Mouse (Mus musculus): ENCODE measurements around the gene Plb1. TPM values are rescaled to one million over a fixed set of nuclear protein-coding genes. Genes with fewer than 3 reads are reported as not detected.

The Plb1 gene
- polyA plus RNA-seq, 1 experiment from 2014 or later, result 0.68 TPM

DNA sequence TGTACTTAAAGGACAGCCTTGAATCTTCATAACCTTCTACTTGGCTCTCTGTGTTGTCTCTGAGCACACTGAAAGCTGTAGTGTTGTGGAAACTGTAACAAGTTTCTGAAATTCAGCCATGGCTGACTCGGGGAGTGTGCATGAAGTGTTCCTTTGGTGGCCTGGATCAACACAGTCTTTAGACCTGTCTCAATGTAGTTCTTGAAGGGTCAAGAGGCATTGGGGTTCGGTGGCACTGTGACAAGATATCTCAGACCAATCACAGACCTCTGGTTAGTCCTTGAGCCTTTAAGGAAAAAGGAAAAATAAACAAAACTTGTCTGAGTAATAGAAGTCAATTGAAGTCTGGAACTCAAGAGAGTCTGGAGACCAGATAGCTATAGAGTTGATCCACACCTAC, 58.8 kb downstream of the Plb1 start:
- H3K9me3 ChIP-seq (ENCODE audit: control insufficient read depth), result no peaks in the 10 kb centered on the region
- H3K27ac ChIP-seq (ENCODE audit: low read depth, low read length), result no peak overlapping the region
- ATAC-seq, result no peak
- TF ChIP-seq CTCF (IDR thresholded peaks at IDR 0.05; ENCODE audit: low read depth), result no peak
- no peaks in the 10 kb centered on the region for H3K4me1 ChIP-seq (replicated peaks; ENCODE audit: control insufficient read depth, insufficient read depth, low read length)
- no peak overlapping the region for H3K4me2 ChIP-seq (replicated peaks; ENCODE audit: low read depth)
- H3K36me3 ChIP-seq (ENCODE audit: control insufficient read depth, insufficient read depth), result no peaks in the 10 kb centered on the region
- 65% methylated on average over 2 of the region's 2 CpGs for WGBS
- no peak overlapping the region for H3K9ac ChIP-seq (ENCODE audit: low read depth, low read length)
- H3K4me3 ChIP-seq (ENCODE audit: low read depth, low read length), result no peak overlapping the region
- no peaks in the 10 kb centered on the region for H3K27me3 ChIP-seq (replicated peaks; ENCODE audit: control insufficient read depth, insufficient read depth, low read length)

DNA sequence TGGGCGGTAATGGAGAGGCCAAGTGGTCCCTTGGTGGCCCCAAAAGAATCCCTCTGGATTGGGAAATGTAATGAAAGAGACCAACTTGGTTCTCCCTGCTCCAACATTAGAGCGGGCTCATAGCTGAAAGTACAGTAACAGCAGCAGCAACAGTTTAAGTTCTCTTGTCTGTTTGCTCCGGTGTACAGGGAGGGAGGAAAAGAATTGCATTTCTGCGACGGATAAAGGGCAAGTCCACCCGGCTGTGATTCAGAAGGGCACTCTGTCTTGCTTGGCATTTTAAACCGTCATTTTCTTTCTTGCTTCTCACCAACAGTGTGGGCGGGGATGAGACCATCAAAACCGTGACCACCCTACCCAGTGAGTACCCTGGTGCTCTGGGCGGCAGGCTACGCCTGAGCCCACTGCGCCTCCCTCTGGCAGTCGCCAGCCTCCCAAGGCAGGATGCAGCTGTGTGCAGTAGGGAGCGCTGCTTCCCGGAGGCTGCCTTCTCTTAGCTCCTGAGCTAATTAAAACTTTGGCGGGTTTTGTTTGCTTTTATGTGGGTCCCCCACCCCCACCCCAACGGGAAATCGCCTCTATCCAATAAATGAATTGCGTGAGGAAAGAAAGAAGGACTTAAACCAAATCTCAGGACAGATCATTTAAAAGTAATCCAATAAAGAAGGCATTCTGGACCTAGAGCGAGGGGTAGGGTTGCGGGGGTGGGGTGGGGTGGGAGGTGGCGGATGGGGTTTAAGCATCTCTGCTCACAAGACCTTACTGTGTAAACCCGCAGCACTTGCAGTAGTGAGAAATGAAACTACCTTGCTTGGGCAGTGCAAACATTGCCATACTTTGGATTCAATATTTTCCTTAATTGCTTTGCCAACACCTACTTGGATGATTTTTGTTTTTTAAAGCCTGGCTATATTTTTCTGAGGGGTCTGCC, 70.7 kb downstream of the Plb1 start:
- peak; percentile 88 for TF ChIP-seq CTCF (IDR thresholded peaks at IDR 0.05; ENCODE audit: low read depth)
- Histone ChIP-seq H3K4me2 (replicated peaks; ENCODE audit: low read depth) (peak overlapping the region; percentile 47), H3K4me3 (ENCODE audit: low read depth, low read length) (peak overlapping the region; percentile 16; the same call in 1 of the 2 replicates), H3K27me3 (replicated peaks; ENCODE audit: control insufficient read depth, insufficient read depth, low read length) (0 out of 2 replicates have a peak, but pooled peaks cover 7% of the 10 kb centered on the region), H3K36me3 (ENCODE audit: control insufficient read depth, insufficient read depth) (no peaks in the 10 kb centered on the region), H3K9me3 (ENCODE audit: control insufficient read depth) (no peaks in the 10 kb centered on the region), H3K9ac (ENCODE audit: low read depth, low read length) (no peak overlapping the region), H3K4me1 (replicated peaks; ENCODE audit: control insufficient read depth, insufficient read depth, low read length) (no peaks in the 10 kb centered on the region), H3K27ac (ENCODE audit: low read depth, low read length) (no peak overlapping the region)
- WGBS, result 12% methylated on average over 23 of the region's 23 CpGs
- no peak for ATAC-seq

DNA sequence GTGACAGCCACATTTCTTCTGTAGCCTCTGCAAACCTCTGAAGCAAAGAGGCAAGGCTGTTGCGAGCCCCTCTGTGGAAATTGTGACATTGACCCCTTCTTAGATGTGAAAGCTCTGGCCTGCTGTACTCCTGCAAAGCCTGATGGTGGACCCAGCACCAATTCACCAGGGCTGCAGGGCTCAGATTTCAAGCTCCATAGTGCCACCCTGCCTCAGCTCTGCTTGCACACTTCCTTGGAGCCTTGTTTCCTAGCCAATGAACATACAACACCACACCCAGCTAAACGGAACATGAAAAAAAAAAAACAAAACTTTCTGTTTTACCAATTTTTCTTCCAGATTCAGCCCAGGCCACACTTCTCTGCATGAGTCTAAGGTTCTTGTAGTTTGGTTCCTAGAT, 74.6 kb downstream of the Plb1 start:
- Histone ChIP-seq H3K27me3 (replicated peaks; ENCODE audit: control insufficient read depth, insufficient read depth, low read length) (0 out of 2 replicates have a peak, but pooled peaks cover 7% of the 10 kb centered on the region), H3K27ac (ENCODE audit: low read depth, low read length) (no peak overlapping the region), H3K36me3 (ENCODE audit: control insufficient read depth, insufficient read depth) (no peaks in the 10 kb centered on the region), H3K4me1 (replicated peaks; ENCODE audit: control insufficient read depth, insufficient read depth, low read length) (no peaks in the 10 kb centered on the region), H3K9ac (ENCODE audit: low read depth, low read length) (no peak overlapping the region), H3K4me2 (replicated peaks; ENCODE audit: low read depth) (no peak overlapping the region), H3K9me3 (ENCODE audit: control insufficient read depth) (no peaks in the 10 kb centered on the region), H3K4me3 (ENCODE audit: low read depth, low read length) (no peak overlapping the region)
- no peak for ATAC-seq
- WGBS, result 57% methylated on average over 2 of the region's 2 CpGs
- peak; percentile 14; the same call in 1 of the 2 replicates for TF ChIP-seq CTCF (IDR thresholded peaks at IDR 0.05; ENCODE audit: low read depth)

DNA sequence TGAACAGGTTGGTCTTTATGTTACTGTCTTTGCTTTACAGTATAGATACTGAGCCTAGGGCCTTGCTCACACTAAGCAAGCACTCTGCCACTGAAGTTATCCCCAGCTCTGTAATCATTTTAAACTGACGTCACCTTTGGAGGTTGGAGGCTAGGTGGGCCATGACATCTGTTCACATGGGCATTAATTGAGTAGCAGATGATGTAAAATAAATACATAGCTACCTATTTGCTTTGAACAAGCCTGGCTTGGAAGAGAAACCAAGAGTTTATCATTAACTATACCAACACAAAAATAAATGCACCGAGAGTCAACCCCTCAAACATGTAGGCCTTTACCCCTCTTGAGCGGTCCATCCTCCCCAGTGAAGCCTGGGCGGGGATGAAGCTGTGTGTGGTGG, 76.1 kb downstream of the Plb1 start:
- Histone ChIP-seq H3K9ac (ENCODE audit: low read depth, low read length) (no peak overlapping the region), H3K4me3 (ENCODE audit: low read depth, low read length) (no peak overlapping the region), H3K9me3 (ENCODE audit: control insufficient read depth) (no peaks in the 10 kb centered on the region), H3K27ac (ENCODE audit: low read depth, low read length) (no peak overlapping the region), H3K4me1 (replicated peaks; ENCODE audit: control insufficient read depth, insufficient read depth, low read length) (no peaks in the 10 kb centered on the region), H3K4me2 (replicated peaks; ENCODE audit: low read depth) (no peak overlapping the region), H3K36me3 (ENCODE audit: control insufficient read depth, insufficient read depth) (no peaks in the 10 kb centered on the region), H3K27me3 (replicated peaks; ENCODE audit: control insufficient read depth, insufficient read depth, low read length) (peaks cover 7% of the 10 kb centered on the region; the same call in 1 of the 2 replicates)
- TF ChIP-seq CTCF (IDR thresholded peaks at IDR 0.05; ENCODE audit: low read depth), result no peak
- 81% methylated on average over 4 of the region's 4 CpGs for WGBS
- ATAC-seq, result no peak

DNA sequence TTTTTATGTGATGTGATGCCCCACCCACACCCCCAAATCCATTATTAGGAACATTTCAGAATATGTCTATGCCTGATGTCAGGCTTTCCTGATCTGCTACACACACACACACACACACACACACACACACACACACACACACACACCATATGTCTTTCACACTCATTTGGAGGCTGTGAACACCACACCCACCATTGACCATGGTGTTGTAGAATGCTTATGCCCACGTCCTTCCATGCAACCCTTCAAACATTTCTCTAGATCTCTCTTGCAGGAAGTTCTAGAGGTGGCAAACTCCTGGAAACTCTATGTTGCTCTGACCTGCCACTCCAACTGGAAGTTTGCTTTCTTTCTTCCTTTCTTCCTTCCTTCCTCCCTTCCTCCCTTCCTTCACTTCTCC, 77.2 kb downstream of the Plb1 start:
- Histone ChIP-seq H3K9ac (ENCODE audit: low read depth, low read length) (no peak overlapping the region), H3K4me2 (replicated peaks; ENCODE audit: low read depth) (no peak overlapping the region), H3K36me3 (ENCODE audit: control insufficient read depth, insufficient read depth) (no peaks in the 10 kb centered on the region), H3K4me1 (replicated peaks; ENCODE audit: control insufficient read depth, insufficient read depth, low read length) (no peaks in the 10 kb centered on the region), H3K4me3 (ENCODE audit: low read depth, low read length) (no peak overlapping the region), H3K9me3 (ENCODE audit: control insufficient read depth) (no peaks in the 10 kb centered on the region), H3K27me3 (replicated peaks; ENCODE audit: control insufficient read depth, insufficient read depth, low read length) (peaks cover 11% of the 10 kb centered on the region), H3K27ac (ENCODE audit: low read depth, low read length) (no peak overlapping the region)
- TF ChIP-seq CTCF (IDR thresholded peaks at IDR 0.05; ENCODE audit: low read depth), result no peak
- 70% methylated on average over 1 of the region's 1 CpGs for WGBS
- no peak for ATAC-seq

DNA sequence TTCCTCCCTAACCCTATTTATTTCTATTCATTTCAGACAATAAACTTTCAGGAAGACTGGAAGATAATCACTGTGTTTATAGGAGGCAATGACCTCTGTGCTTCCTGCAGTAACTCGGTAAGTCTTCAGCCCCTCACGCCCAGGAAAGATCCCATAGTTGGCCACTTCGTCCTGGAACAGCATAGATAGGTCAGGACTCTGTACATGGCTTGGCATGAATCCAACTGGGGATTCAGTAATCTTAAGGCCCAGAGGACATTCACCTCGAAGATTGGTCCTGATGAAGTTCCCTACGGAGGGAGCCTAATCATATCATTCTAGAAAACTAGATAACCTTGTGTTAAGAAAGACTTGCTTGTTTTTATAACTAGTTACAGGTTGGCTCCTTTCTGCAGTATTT, 78.3 kb downstream of the Plb1 start:
- no peak overlapping the region for H3K4me2 ChIP-seq (replicated peaks; ENCODE audit: low read depth)
- H3K9me3 ChIP-seq (ENCODE audit: control insufficient read depth), result no peaks in the 10 kb centered on the region
- no peaks in the 10 kb centered on the region for H3K36me3 ChIP-seq (ENCODE audit: control insufficient read depth, insufficient read depth)
- H3K27me3 ChIP-seq (replicated peaks; ENCODE audit: control insufficient read depth, insufficient read depth, low read length), result peaks cover 9% of the 10 kb centered on the region
- WGBS, result 28% methylated on average over 5 of the region's 5 CpGs
- H3K27ac ChIP-seq (ENCODE audit: low read depth, low read length), result no peak overlapping the region
- H3K4me3 ChIP-seq (ENCODE audit: low read depth, low read length), result no peak overlapping the region
- H3K4me1 ChIP-seq (replicated peaks; ENCODE audit: control insufficient read depth, insufficient read depth, low read length), result no peaks in the 10 kb centered on the region
- no peak for TF ChIP-seq CTCF (IDR thresholded peaks at IDR 0.05; ENCODE audit: low read depth)
- no peak overlapping the region for H3K9ac ChIP-seq (ENCODE audit: low read depth, low read length)
- peak; percentile 56 for ATAC-seq

Measured in intestine, postnatal 0 days (tissue).